Mouse (Mus musculus) macrophage (primary cell): ENCODE measurements around the gene Hoxa2. TPM values are rescaled to one million over a fixed set of nuclear protein-coding genes. Genes with fewer than 3 reads are reported as not detected.

Source experiments
- H3K27ac ChIP-seq: fragments of 350-480 bp; formaldehyde crosslinking; 2 replicates; pipeline ENCODE4 v1.9.0; 2021
- H3K36me3 ChIP-seq: fragments of 350-480 bp; formaldehyde crosslinking; 2 replicates; pipeline ENCODE4 v1.9.0; 2021; ENCODE audit errors: inconsistent target
- H3K4me3 ChIP-seq: fragments of 350-480 bp; formaldehyde crosslinking; 2 replicates; pipeline ENCODE4 v1.9.0; 2021; ENCODE audit errors: inconsistent target
- H3K79me2 ChIP-seq: fragments of 350-480 bp; formaldehyde crosslinking; 2 replicates; pipeline ENCODE4 v1.9.0; 2021; ENCODE audit errors: inconsistent target
- WGBS: methylation state at CpG from one replicate; pipeline ENCODE4 v1.1.7; 2026; ENCODE audit warnings: inconsistent platforms; ENCODE audit not compliant: missing documents; 5-methylcytosine and 5-hydroxymethylcytosine counted together
- polyA plus RNA-seq: library from polyadenylated mRNA; stranded (reverse); fragments of 250-400 nt; gene quantifications from 3 replicates; pipeline ENCODE4 v1.2.4, GENCODE M21; 2018; ENCODE audit warnings: inconsistent platforms
- total RNA-seq, 78 experiments: library from RNA; depleted of rRNA; stranded (reverse); fragments of 250-400 nt; gene quantifications; 1 replicate in 9 of 78; 2 replicates in 24 of 78; 3 replicates in 43 of 78; 4 replicates in 2 of 78; pipeline ENCODE4 v1.2.4; 2018; ENCODE audit warnings: inconsistent platforms in 56 of 78

Hoxa2 gene
- under 1 TPM in 1 of 26 experiments, not detected in 25; 0.73 TPM for total RNA-seq (2018; cell fraction: chromatin; rRNA removed)
- total RNA-seq (2018; cell fraction: cytosol; rRNA removed) = under 1 TPM in 1 of 26 experiments, not detected in 25; 0.05 TPM
- total RNA-seq (2018; cell fraction: nucleus; rRNA removed) = not detected
- not detected in 3 replicates for polyA plus RNA-seq

DNA sequence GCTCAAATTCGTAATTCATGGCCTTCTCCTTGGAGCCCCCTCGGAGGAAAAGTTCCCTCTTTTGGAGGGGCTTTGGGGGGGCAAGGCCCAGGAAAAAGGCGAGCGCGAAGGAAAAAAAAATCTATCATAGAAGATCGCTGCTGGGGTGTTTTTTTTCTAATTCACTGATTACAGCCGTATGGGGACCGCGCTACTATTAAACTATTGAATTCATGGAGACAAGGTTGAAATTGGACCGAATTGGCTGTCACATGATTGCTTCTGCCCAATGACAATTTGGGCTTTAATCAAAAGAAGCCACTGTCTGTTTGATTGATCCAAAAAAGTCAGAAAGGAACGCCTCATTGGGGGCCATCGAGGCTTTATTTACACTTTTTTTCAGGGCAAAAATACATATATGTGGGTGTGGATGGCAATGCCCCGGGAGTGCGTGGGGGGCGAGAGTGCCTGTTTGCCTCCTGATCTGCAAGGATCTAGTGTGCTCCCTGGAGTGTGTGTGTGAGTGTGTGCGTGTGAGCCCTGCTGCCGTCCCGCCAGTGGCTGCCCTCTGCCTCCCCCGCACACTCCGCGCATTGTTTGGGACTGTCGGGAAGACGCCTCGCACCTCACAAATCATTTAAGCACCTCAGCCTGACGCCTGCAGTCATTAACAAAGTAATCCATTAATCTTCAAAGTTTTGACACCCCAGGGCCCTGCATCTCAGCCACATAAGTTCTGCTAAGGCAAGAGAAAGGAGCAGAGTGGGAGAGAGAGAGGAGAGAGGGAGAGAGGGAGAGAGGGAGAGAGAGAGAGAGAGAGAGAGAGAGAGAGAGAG lies at the start of gene Hoxa2:
Gene Hoxa2 (minus strand): TSS at position 206 of the 815 bp plus-strand sequence.
- H3K79me2 ChIP-seq = no peaks in the 10 kb centered on the region; the same call in 1 of the 2 replicates
- WGBS = 47% methylated on average over 25 of the region's 25 CpGs
- H3K4me3 ChIP-seq = no peak within 1 kb of the TSS
- H3K36me3 ChIP-seq = no peaks in the 10 kb centered on the region
- no peak within 1 kb of the TSS for H3K27ac ChIP-seq

GRCm38 (mm10) chr6:52214271-52214670 lies 49.6 kb upstream of the Hoxa2 start:
- Histone ChIP-seq H3K36me3 (no peaks in the 10 kb centered on the region), H3K4me3 (no peak overlapping the region), H3K79me2 (no peaks in the 10 kb centered on the region), H3K27ac (no peak overlapping the region)
- whole genome bisulfite sequencing = 37% methylated on average over 5 of the region's 5 CpGs

- H3K27ac ChIP-seq = no peak within 1 kb of the TSS
- H3K36me3 ChIP-seq = no peaks in the 10 kb centered on the region
- 4% methylated on average over 38 of the region's 38 CpGs for WGBS
- H3K79me2 ChIP-seq = no peaks in the 10 kb centered on the region
- H3K4me3 ChIP-seq = peak within 1 kb of the TSS; percentile 41
Measured at GRCm38 (mm10) chr6:52213119-52213986, 48.7 kb upstream of the Hoxa2 start, which contains the start of the genes Hoxa3 and Gm28308. Hoxa3 (minus strand) TSS chr6:52213336. Gm28308 (minus strand) TSS chr6:52213339.

DNA sequence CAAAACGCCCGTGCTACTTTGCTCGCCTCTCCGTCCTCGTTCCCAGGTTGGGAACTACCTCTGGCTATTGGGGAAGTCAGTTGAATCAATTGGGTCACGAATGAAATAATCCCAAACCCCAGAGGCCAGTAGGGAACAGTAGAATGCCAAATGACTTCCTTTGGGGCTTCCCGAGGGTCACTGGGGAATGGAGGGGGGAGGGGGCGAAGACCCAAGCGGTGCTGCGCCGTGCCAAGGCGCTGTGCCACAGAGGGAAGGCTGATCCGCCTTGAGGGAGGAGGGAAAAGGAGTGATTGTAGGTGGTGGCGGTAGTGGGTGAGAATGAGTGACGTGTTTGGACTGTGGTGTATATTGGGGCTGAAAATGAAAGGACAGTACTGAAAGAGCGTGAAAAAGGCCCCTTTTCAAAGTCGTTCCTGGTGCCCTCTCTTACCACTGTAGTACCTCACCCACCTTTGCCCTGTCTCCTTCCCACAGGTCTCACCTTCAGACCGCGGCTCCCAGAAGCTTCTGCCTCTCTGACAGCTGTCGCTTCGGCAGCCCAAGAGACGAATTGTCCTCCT lies 48.0 kb upstream of the Hoxa2 start:
- 3% methylated on average over 22 of the region's 22 CpGs for WGBS
- Histone ChIP-seq H3K4me3 (peak overlapping the region; percentile 41), H3K79me2 (no peaks in the 10 kb centered on the region), H3K27ac (no peak overlapping the region), H3K36me3 (no peaks in the 10 kb centered on the region)

GRCm38 (mm10) chr6:52211961-52212360 lies 47.3 kb upstream of the Hoxa2 start:
- no peaks in the 10 kb centered on the region for H3K36me3 ChIP-seq
- no peak overlapping the region for H3K27ac ChIP-seq
- WGBS = 4% methylated on average over 13 of the region's 13 CpGs
- H3K79me2 ChIP-seq = no peaks in the 10 kb centered on the region
- H3K4me3 ChIP-seq = peak overlapping the region; percentile 41

GRCm38 (mm10) chr6:52211170-52211935 lies 46.7 kb upstream of the Hoxa2 start:
- no peaks in the 10 kb centered on the region for H3K79me2 ChIP-seq
- H3K4me3 ChIP-seq = peak overlapping the region; percentile 41; the same call in 1 of the 2 replicates
- 5% methylated on average over 37 of the region's 37 CpGs for WGBS
- H3K36me3 ChIP-seq = no peaks in the 10 kb centered on the region
- no peak overlapping the region for H3K27ac ChIP-seq

GRCm38 (mm10) chr6:52209685-52210046 lies 45.0 kb upstream of the Hoxa2 start:
- H3K27ac ChIP-seq = no peak overlapping the region
- H3K36me3 ChIP-seq = no peaks in the 10 kb centered on the region
- H3K79me2 ChIP-seq = no peaks in the 10 kb centered on the region
- no peak overlapping the region for H3K4me3 ChIP-seq
- WGBS = 67% methylated on average over 11 of the region's 12 CpGs

GRCm38 (mm10) chr6:52208868-52209684 lies 44.4 kb upstream of the Hoxa2 start:
- no peak overlapping the region for H3K4me3 ChIP-seq
- H3K27ac ChIP-seq = no peak overlapping the region
- no peaks in the 10 kb centered on the region for H3K79me2 ChIP-seq
- H3K36me3 ChIP-seq = no peaks in the 10 kb centered on the region
- WGBS = 40% methylated on average over 18 of the region's 18 CpGs

- WGBS = 34% methylated on average over 47 of the region's 47 CpGs
- Histone ChIP-seq H3K27ac (no peak within 1 kb of the TSS), H3K4me3 (no peak within 1 kb of the TSS), H3K79me2 (no peaks in the 10 kb centered on the region), H3K36me3 (no peaks in the 10 kb centered on the region)
Measured at GRCm38 (mm10) chr6:52208072-52208867, 43.6 kb upstream of the Hoxa2 start, which contains the start of gene Hoxa6. Hoxa6 (minus strand) TSS chr6:52208722.

DNA sequence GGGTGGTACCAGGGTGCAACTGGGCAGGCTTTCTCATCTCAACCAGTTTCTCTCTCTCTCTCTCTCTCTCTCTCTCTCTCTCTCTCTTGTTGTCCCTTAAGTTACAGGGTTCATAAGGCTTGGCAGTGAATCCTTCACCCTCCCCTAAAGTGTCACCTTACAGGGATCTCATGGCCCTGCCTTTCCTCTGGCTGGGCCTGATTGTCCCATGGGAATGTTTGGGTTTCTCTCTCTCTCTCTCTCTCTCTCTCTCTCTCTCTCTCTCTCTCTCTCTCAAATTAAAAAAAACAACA lies 43.0 kb upstream of the Hoxa2 start:
- Histone ChIP-seq H3K79me2 (no peaks in the 10 kb centered on the region), H3K4me3 (no peak overlapping the region), H3K36me3 (no peaks in the 10 kb centered on the region), H3K27ac (no peak overlapping the region)

DNA sequence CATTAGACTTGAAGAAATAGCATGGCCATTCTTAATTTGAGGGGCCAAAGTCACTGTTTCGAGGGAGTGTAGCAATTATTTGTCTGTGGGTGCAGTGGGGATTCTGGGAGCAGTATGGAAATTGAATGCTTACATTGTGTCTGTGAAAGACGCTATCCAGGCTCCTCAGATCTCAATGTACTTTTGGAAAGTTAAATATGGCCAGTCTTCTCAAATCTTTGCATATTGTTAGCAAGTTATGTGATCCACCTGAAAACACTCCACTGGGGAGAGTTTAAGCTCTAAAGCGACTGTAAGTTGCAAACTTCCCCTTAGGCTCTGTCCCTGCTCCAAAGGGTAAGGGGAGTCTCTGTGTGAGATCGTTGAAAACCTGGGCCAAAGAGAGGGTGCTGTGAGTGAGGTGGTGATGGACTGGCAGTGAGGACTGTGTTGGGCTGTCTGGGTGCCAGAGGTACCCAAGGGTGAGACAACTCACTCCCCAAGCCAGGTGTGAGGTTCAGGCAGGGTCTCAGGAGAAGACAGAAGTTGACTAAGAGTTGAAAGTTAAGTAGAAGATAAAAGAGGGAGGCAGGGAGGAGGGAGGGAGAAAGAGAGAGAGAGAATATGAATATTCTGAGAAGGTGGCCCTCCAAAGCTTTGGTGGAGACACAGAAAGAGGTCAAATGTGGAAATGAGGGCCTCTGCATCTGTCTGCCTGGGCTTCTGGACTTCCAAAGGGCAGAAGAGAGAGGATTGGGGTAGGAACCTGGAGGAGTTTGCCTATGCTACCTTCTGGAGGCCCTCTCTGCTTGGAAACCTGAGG lies 42.5 kb upstream of the Hoxa2 start:
- no peak overlapping the region for H3K4me3 ChIP-seq
- H3K36me3 ChIP-seq = no peaks in the 10 kb centered on the region
- 81% methylated on average over 4 of the region's 4 CpGs for WGBS
- H3K27ac ChIP-seq = no peak overlapping the region
- no peaks in the 10 kb centered on the region for H3K79me2 ChIP-seq
